Mouse (Mus musculus): ENCODE results near the gene Nr1d2. TPM values are rescaled to one million over a fixed set of nuclear protein-coding genes. Genes with fewer than 3 reads are reported as not detected.

Gene Nr1d2
- polyA plus RNA-seq (2015; fragmentation: Nextera tagmentation; extraction: Ambion mirVana): 15.2 and 17.8 TPM in 2 replicates

DNA sequence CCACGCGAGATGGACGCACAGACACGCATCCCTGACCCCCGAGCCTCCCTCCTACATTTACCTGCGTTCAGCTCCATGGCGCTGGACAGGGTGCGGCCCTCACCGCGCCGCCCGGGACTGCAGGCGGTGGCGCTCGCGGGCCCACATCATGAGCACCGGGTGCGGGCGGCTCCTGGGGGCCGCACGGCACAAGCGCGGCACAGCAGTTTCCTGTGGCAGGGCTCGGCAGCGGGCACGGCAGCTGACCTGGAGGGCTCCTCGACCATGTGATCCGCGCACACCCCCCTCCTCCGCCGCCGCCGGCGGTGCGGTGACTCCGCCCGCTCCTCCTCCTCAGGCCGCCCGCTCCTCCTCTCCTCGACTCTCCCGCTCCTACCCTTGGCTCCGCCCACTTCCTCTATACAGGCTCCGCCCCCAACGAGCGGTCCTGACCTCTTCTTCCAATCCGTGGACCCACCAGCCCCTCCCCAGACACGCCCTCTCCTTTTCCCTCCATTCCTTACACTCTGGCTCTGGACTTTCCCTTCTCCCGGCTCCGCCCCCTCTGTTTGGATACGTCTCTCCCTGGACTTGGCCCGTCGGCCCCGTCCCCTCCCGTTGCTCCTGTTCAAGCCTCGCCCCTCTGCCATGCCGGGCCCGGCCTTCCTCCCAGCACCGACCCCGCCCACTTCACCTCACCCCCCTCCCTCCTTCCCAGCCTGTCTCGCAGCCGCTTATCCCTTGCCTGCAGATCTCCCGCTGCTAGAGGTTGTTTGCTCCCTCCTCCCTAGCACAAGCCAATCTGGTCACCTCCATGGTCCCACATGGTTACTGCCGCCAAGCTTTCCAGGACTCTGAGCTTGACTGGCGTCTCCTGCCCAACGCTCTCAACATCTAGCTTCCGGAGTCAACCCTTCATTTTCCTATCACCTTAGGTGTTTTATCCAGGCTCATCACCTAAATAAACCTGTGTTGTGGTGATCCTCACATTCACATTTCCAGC is at the start of gene Nr1d2:
Nr1d2 (minus strand) TSS at position 378 of the 982 bp plus-strand sequence.

DNA sequence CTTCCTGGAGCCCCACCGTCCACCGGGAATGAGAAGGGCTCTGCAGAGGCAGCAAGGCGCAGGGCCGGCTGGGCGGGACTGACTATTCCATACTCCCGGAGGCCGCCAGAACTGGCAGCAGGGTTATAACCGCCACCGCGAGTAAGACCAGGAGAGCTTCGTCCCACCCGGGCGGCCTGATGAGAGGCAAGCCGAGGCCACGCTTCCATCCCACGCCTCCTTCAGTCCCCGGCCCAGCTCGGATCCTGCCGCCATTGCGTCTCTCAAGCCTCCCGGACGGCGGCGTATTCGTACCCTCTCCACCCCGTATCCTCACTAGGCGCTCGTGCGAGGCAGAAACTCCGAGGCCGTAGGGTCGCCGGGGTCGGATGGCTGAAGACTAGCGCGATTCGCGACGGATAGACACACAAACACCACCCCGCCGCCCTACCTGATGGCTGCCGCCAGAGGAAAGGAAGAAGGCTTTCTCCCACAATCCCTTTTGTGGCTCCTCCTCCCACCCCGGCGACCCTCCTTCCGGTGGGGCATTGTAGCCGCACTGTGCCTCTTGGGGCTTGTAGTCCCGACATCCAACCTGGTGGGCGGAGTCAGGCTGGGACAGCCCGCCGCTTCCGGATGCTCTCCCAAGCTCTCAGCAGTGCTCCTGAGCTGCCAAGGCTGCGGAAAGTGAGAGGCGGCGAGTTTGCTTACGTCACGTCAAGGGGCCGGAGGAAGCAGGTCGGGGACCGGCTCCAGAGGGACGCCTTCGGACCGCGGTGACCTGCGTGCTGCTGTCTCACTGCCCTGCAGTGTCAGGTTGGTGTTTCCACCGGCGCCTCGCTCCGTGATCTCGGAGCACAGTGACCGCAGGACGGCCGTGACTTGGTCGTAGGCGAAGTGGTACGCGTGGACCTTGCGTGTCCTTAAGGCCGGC is 31.9 kb upstream of the Nr1d2 start, which contains the start of the genes Nkiras1 and Rpl15:
Nkiras1 (plus strand) TSS at position 608 of the 913 bp plus-strand sequence.
Rpl15 (minus strand) TSS at position 863 of the 913 bp plus-strand sequence.

Small RNA genes lying within 50 kb of the gene (microRNA-seq; reads per million reads assigned to microRNA genes)
- gene Gm44469: 0 reads per million in 2 experiments

Other genes with a start within 250 kb of the Nr1d2 start
- gene Nkiras1, start 32.0 kb upstream of the Nr1d2 start, polyA plus RNA-seq (2015; fragmentation: Nextera tagmentation; extraction: Ambion mirVana): 69.7 and 75.2 TPM in 2 replicates
- gene Rpl15, start 32.3 kb upstream of the Nr1d2 start, polyA plus RNA-seq (2015; fragmentation: Nextera tagmentation; extraction: Ambion mirVana): 317 and 339 TPM in 2 replicates
- 126 and 129 TPM in 2 replicates for gene Ube2e1, start 92.7 kb upstream of the Nr1d2 start, polyA plus RNA-seq (2015; fragmentation: Nextera tagmentation; extraction: Ambion mirVana)